Mouse (Mus musculus) gastrocnemius, adult 2 months (tissue): ENCODE results near the gene Stambpl1. TPM values are rescaled to one million over a fixed set of nuclear protein-coding genes. Genes with fewer than 3 reads are reported as not detected.

Experiments used
- DNase-seq: peaks from one replicate; pipeline ENCODE4 v3.0.0; 2022
- H3K27ac ChIP-seq: fragments of 200-600 bp; 2 replicates; pipeline ENCODE4 v1.8.1; 2022; ENCODE audit warnings: mild to moderate bottlenecking
- H3K4me3 ChIP-seq: fragments of 200-600 bp; 2 replicates; pipeline ENCODE4 v1.8.1; 2022; ENCODE audit warnings: mild to moderate bottlenecking, moderate library complexity
- CTCF ChIP-seq: fragments of 200-600 bp; IDR thresholded peaks from 2 replicates; pipeline ENCODE4 v1.8.1; 2022; ENCODE audit warnings: antibody characterized with exemption, mild to moderate bottlenecking, moderate library complexity
- intact Hi-C: fragments of 180-260 bp; cut with DNase I; formaldehyde crosslinking; loops from one replicate; pipeline ENCODE4 v1.15.1; 2025
- total RNA-seq, 2 experiments: library from RNA; stranded (reverse); gene quantifications; 2 replicates each; pipeline ENCODE4 v1.2.3; 2021

The Stambpl1 gene
- total RNA-seq, 2 experiments from 2014 or later, result 0.59 to 0.84 TPM

GRCm38 (mm10) chr19:34254880-34255681, 63.1 kb downstream of the Stambpl1 start, which contains the start of gene Acta2:
TSS of gene Acta2 (minus strand) at chr19:34255590.
- intact Hi-C loops, result no loop called here
- Histone ChIP-seq H3K4me3 (peak within 1 kb of the TSS; percentile 58), H3K27ac (peak within 1 kb of the TSS; percentile 79)
- DNase-seq, result no peak
- no peak for TF ChIP-seq CTCF

GRCm38 (mm10) chr19:34256149-34256548, 64.1 kb downstream of the Stambpl1 start:
- intact Hi-C loops, result no loop called here
- TF ChIP-seq CTCF, result no peak
- H3K27ac ChIP-seq, result peak overlapping the region; percentile 79
- H3K4me3 ChIP-seq, result no peak overlapping the region
- no peak for DNase-seq

GRCm38 (mm10) chr19:34256936-34257335, 64.9 kb downstream of the Stambpl1 start:
- Histone ChIP-seq H3K4me3 (no peak overlapping the region), H3K27ac (no peak overlapping the region)
- TF ChIP-seq CTCF, result no peak
- intact Hi-C loops, result no loop called here
- DNase-seq, result no peak

- no peak for TF ChIP-seq CTCF
- intact Hi-C loops, result no loop called here
- DNase-seq, result no peak
- Histone ChIP-seq H3K27ac (peak overlapping the region; percentile 78), H3K4me3 (no peak overlapping the region)
These were observed 70.4 kb downstream of the Stambpl1 start for GRCm38 (mm10) chr19:34262273-34262974.

- TF ChIP-seq CTCF, result no peak
- H3K4me3 ChIP-seq, result peak overlapping the region; percentile 13; the same call in 1 of the 2 replicates
- no peak for DNase-seq
- intact Hi-C loops, result no loop called here
- H3K27ac ChIP-seq, result peak overlapping the region; percentile 72
These were observed 73.7 kb downstream of the Stambpl1 start for GRCm38 (mm10) chr19:34265604-34266193.

GRCm38 (mm10) chr19:34268991-34269390, 77.0 kb downstream of the Stambpl1 start:
- no peak for DNase-seq
- TF ChIP-seq CTCF, result no peak
- intact Hi-C loops, result no loop called here
- Histone ChIP-seq H3K27ac (no peak overlapping the region; the same call in 1 of the 2 replicates), H3K4me3 (no peak overlapping the region)

GRCm38 (mm10) chr19:34270106-34270726, 78.2 kb downstream of the Stambpl1 start:
- DNase-seq, result peak; percentile 32
- Histone ChIP-seq H3K27ac (0 out of 2 replicates have a peak overlapping the region, but pooled peaks have one; percentile 24), H3K4me3 (no peak overlapping the region)
- no peak for TF ChIP-seq CTCF
- intact Hi-C loops, result no loop called here

- TF ChIP-seq CTCF, result no peak
- intact Hi-C loops, result no loop called here
- Histone ChIP-seq H3K4me3 (no peak overlapping the region), H3K27ac (0 out of 2 replicates have a peak overlapping the region, but pooled peaks have one; percentile 31)
- DNase-seq, result no peak
These were observed 78.9 kb downstream of the Stambpl1 start for GRCm38 (mm10) chr19:34270824-34271464.

- Histone ChIP-seq H3K27ac (no peak overlapping the region), H3K4me3 (no peak overlapping the region)
- intact Hi-C loops, result no loop called here
- no peak for DNase-seq
- no peak for TF ChIP-seq CTCF
These were observed 81.0 kb downstream of the Stambpl1 start for GRCm38 (mm10) chr19:34273073-34273472.

- DNase-seq, result no peak
- Histone ChIP-seq H3K27ac (peak overlapping the region; percentile 20; the same call in 1 of the 2 replicates), H3K4me3 (no peak overlapping the region)
- intact Hi-C loops, result no loop called here
- TF ChIP-seq CTCF, result no peak
These were observed 86.0 kb downstream of the Stambpl1 start for GRCm38 (mm10) chr19:34278078-34278477.

- peak overlapping the region; percentile 76 for H3K27ac ChIP-seq
- intact Hi-C loops, result no loop called here
- no peak for TF ChIP-seq CTCF
- no peak for DNase-seq
- H3K4me3 ChIP-seq, result no peak overlapping the region
These were observed 91.6 kb downstream of the Stambpl1 start for GRCm38 (mm10) chr19:34283614-34284013.

GRCm38 (mm10) chr19:34284383-34284782, 92.4 kb downstream of the Stambpl1 start:
- intact Hi-C loops, result no loop called here
- TF ChIP-seq CTCF, result peak; percentile 71
- DNase-seq, result peak; percentile 41
- Histone ChIP-seq H3K4me3 (peak overlapping the region; percentile 69), H3K27ac (peak overlapping the region; percentile 76)
